Mouse (Mus musculus) kidney, embryonic 16.5 days (tissue): Measurements from ENCODE around the gene Tsg101. TPM values are rescaled to one million over a fixed set of nuclear protein-coding genes. Genes with fewer than 3 reads are reported as not detected.

ENCODE experiments used
- ATAC-seq: fragments of 200-750 bp; cut with Nextera tagmentation; 2 replicates; pipeline ENCODE4 v1.8.0; 2017; ENCODE audit warnings: moderate TSS enrichment; ENCODE audit not compliant: low FRiP score, low TSS enrichment
- H3K27ac ChIP-seq: fragments of 300-500 bp; sonication (generic); 2 replicates; pipeline ENCODE4 v1.5.1; 2014; ENCODE audit warnings: low read length
- H3K27me3 ChIP-seq: fragments of 300-500 bp; sonication (generic); 2 replicates; pipeline ENCODE4 v1.6.1; 2014; ENCODE audit warnings: low read length, control low read depth, mixed read lengths; ENCODE audit not compliant: insufficient read depth
- H3K36me3 ChIP-seq: fragments of 300-500 bp; sonication (generic); 2 replicates; pipeline ENCODE4 v1.6.1; 2014; ENCODE audit warnings: low read length, control low read depth, mixed read lengths; ENCODE audit not compliant: insufficient read depth
- H3K4me1 ChIP-seq: fragments of 300-500 bp; sonication (generic); 2 replicates; pipeline ENCODE4 v1.6.1; 2014; ENCODE audit warnings: low read length, control low read depth, mixed read lengths; ENCODE audit not compliant: insufficient read depth
- H3K4me2 ChIP-seq: fragments of 300-500 bp; sonication (generic); replicated peaks from 2 replicates; pipeline ENCODE4 v1.6.1; 2014; ENCODE audit warnings: low read depth, low read length
- H3K4me3 ChIP-seq: fragments of 300-500 bp; sonication (generic); 2 replicates; pipeline ENCODE4 v1.5.1; 2014; ENCODE audit warnings: mild to moderate bottlenecking, low read length
- H3K9ac ChIP-seq: fragments of 300-500 bp; sonication (generic); replicated peaks from 2 replicates; pipeline ENCODE4 v1.6.1; 2014; ENCODE audit warnings: low read length
- H3K9me3 ChIP-seq: fragments of 300-500 bp; sonication (generic); 2 replicates; pipeline ENCODE4 v1.6.1; 2016; ENCODE audit warnings: low read length, control low read depth
- WGBS: fragments of 180-500 bp; shearing (Covaris S2); extraction: QIAGEN DNeasy Blood & Tissue Kit; methylation state at CpG from one replicate; pipeline ENCODE4 v1.1.7; 2014; 5-methylcytosine and 5-hydroxymethylcytosine counted together
- polyA plus RNA-seq: library from polyadenylated mRNA; unstranded; fragments of >200 nt; fragmentation: Nextera tagmentation; extraction: Ambion mirVana; gene quantifications from 2 replicates; pipeline ENCODE4 v1.2.1, GENCODE M21; 2015

Tsg101 gene
- polyA plus RNA-seq, 1 experiment from 2014 or later: 163 TPM

- no peak for ATAC-seq
Measured at GRCm38 (mm10) chr7:46880992-46881391, 38.8 kb downstream of the Tsg101 start.

GRCm38 (mm10) chr7:46879851-46880250 is 39.9 kb downstream of the Tsg101 start:
- H3K27ac ChIP-seq: no peak overlapping the region
- H3K4me3 ChIP-seq: no peak overlapping the region
- H3K9ac ChIP-seq: no peak overlapping the region
- 95% methylated on average over 5 of the region's 5 CpGs for WGBS
- H3K36me3 ChIP-seq: peaks cover 6% of the 10 kb centered on the region
- H3K4me2 ChIP-seq: no peak overlapping the region
- H3K4me1 ChIP-seq: no peaks in the 10 kb centered on the region
- H3K9me3 ChIP-seq: no peaks in the 10 kb centered on the region
- H3K27me3 ChIP-seq: no peaks in the 10 kb centered on the region
- no peak for ATAC-seq

More at GRCm38 (mm10) chr7:46880992-46881391, 38.8 kb downstream of the Tsg101 start:
- Histone ChIP-seq H3K36me3 (peaks cover 16% of the 10 kb centered on the region), H3K4me3 (no peak overlapping the region), H3K4me1 (no peaks in the 10 kb centered on the region), H3K27ac (no peak overlapping the region), H3K9me3 (no peaks in the 10 kb centered on the region), H3K9ac (no peak overlapping the region), H3K4me2 (no peak overlapping the region), H3K27me3 (no peaks in the 10 kb centered on the region)
- WGBS: 89% methylated on average over 2 of the region's 2 CpGs

GRCm38 (mm10) chr7:46877255-46877654 is 42.5 kb downstream of the Tsg101 start:
- Histone ChIP-seq H3K4me1 (no peaks in the 10 kb centered on the region), H3K27ac (no peak overlapping the region), H3K27me3 (no peaks in the 10 kb centered on the region), H3K4me3 (no peak overlapping the region), H3K9me3 (no peaks in the 10 kb centered on the region), H3K9ac (no peak overlapping the region), H3K36me3 (no peaks in the 10 kb centered on the region), H3K4me2 (no peak overlapping the region)
- ATAC-seq: no peak
- 85% methylated on average over 6 of the region's 6 CpGs for WGBS

DNA sequence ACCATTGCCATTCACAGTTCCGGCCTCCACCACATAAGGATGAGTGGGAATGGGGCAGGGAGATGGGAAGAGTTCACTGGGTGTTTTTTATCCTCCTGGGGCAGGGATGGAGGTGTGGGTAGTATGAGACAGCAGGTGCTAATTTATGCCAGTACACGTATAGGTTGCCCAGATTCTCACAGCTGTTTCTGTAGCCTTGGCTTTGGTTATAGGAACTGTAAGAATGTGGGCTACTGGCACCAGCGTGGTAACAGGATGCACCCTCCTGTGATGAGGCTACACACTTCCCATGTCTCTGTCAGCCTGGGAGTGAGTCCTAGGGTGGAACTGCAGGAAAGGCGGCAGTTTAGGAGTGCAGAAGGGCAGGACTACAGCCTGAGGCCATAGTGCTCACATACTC is 42.9 kb downstream of the Tsg101 start:
- H3K9ac ChIP-seq: no peak overlapping the region
- H3K27me3 ChIP-seq: no peaks in the 10 kb centered on the region
- 69% methylated on average over 4 of the region's 4 CpGs for WGBS
- H3K9me3 ChIP-seq: no peaks in the 10 kb centered on the region
- no peak overlapping the region for H3K4me3 ChIP-seq
- H3K4me2 ChIP-seq: no peak overlapping the region
- no peak for ATAC-seq
- no peaks in the 10 kb centered on the region for H3K4me1 ChIP-seq
- no peaks in the 10 kb centered on the region for H3K36me3 ChIP-seq
- H3K27ac ChIP-seq: no peak overlapping the region

- H3K9me3 ChIP-seq: no peaks in the 10 kb centered on the region
- H3K27ac ChIP-seq: no peak overlapping the region
- 73% methylated on average over 4 of the region's 4 CpGs for WGBS
- no peaks in the 10 kb centered on the region for H3K27me3 ChIP-seq
- no peaks in the 10 kb centered on the region for H3K36me3 ChIP-seq
- no peak overlapping the region for H3K4me2 ChIP-seq
- no peaks in the 10 kb centered on the region for H3K4me1 ChIP-seq
- H3K9ac ChIP-seq: no peak overlapping the region
- no peak overlapping the region for H3K4me3 ChIP-seq
- ATAC-seq: no peak
Measured at GRCm38 (mm10) chr7:46871988-46872387, 47.8 kb downstream of the Tsg101 start.

GRCm38 (mm10) chr7:46860996-46861395 is 58.8 kb downstream of the Tsg101 start, which contains the start of gene Ldhc:
Ldhc (plus strand) TSS chr7:46861203.
- H3K27me3 ChIP-seq: no peaks in the 10 kb centered on the region
- no peak within 1 kb of the TSS for H3K9ac ChIP-seq
- H3K36me3 ChIP-seq: peaks cover 3% of the 10 kb centered on the region; the same call in 1 of the 2 replicates
- 38% methylated on average over 10 of the region's 10 CpGs for WGBS
- H3K4me1 ChIP-seq: no peaks in the 10 kb centered on the region
- H3K4me2 ChIP-seq: no peak within 1 kb of the TSS
- no peak within 1 kb of the TSS for H3K27ac ChIP-seq
- no peak for ATAC-seq
- no peak within 1 kb of the TSS for H3K4me3 ChIP-seq
- no peaks in the 10 kb centered on the region for H3K9me3 ChIP-seq

GRCm38 (mm10) chr7:46859031-46859430 is 60.7 kb downstream of the Tsg101 start:
- no peaks in the 10 kb centered on the region for H3K27me3 ChIP-seq
- WGBS: 52% methylated on average over 6 of the region's 6 CpGs
- no peaks in the 10 kb centered on the region for H3K9me3 ChIP-seq
- H3K36me3 ChIP-seq: peaks cover 23% of the 10 kb centered on the region
- no peak overlapping the region for H3K4me3 ChIP-seq
- no peak overlapping the region for H3K27ac ChIP-seq
- no peak for ATAC-seq
- H3K4me2 ChIP-seq: no peak overlapping the region
- no peaks in the 10 kb centered on the region for H3K4me1 ChIP-seq
- no peak overlapping the region for H3K9ac ChIP-seq

DNA sequence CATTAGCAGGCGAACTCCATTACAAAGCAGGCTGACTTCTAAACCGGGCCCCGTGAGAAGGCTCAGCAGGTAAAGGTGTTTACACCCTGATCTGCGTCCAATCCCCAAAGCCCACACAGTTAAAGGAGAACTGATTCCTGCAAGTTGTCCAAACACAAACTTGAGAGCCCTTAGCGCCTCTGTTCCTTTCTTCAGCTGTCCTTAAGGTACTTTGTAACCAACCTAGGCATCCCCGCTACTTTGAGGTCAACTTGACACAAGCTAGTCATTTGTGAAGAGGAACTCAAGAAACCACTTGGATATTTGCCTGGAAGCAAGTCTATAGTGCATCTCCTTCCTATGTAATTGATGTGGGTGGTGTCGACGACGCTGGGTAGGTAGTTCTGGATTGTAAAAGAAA is 62.3 kb downstream of the Tsg101 start:
- 80% methylated on average over 9 of the region's 9 CpGs for WGBS
- Histone ChIP-seq H3K4me1 (no peaks in the 10 kb centered on the region), H3K27me3 (no peaks in the 10 kb centered on the region), H3K4me2 (no peak overlapping the region), H3K27ac (no peak overlapping the region), H3K4me3 (no peak overlapping the region), H3K9ac (no peak overlapping the region), H3K9me3 (no peaks in the 10 kb centered on the region), H3K36me3 (peaks cover 37% of the 10 kb centered on the region)
- no peak for ATAC-seq

DNA sequence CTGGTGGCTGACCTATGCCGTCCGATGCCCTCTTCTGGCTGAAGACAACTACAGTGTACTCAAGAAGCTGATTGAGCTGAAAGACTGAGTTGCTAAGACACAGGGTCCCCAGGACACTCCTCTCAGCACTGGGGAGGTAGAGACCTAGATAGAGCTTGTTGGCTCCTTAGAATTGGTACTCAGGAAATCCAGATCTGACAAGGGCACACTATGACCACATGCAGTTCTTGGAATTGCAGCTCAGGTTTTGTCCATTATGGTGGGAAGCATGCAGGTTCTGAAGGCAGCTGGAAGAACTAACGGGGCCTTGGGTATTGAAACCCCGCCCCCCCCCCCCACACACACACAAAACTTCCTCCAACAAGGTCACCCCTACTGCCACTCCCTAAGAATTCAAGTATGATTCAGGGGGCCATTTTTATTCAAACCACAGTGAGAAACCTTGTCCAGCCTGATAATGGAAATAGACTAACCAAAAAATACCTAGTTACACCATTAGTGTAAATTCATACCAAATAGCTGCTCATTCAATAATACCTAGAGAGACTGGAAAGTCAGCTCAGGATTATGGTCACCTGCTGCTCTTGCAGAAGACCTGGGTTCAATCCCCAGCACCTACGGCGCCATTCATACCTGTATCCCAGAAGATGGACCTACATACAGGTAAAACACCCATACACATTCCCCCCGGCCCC is 63.8 kb downstream of the Tsg101 start:
- no peak for ATAC-seq
- 71% methylated on average over 7 of the region's 7 CpGs for WGBS
- Histone ChIP-seq H3K27ac (no peak overlapping the region), H3K9me3 (no peaks in the 10 kb centered on the region), H3K4me2 (no peak overlapping the region), H3K4me3 (no peak overlapping the region), H3K9ac (no peak overlapping the region), H3K36me3 (peaks cover 49% of the 10 kb centered on the region), H3K4me1 (no peaks in the 10 kb centered on the region), H3K27me3 (no peaks in the 10 kb centered on the region)

- H3K27me3 ChIP-seq: no peaks in the 10 kb centered on the region
- WGBS: 87% methylated on average over 9 of the region's 9 CpGs
Measured at GRCm38 (mm10) chr7:46853365-46853764, 66.4 kb downstream of the Tsg101 start.

More at GRCm38 (mm10) chr7:46853365-46853764, 66.4 kb downstream of the Tsg101 start:
- Histone ChIP-seq H3K4me1 (no peaks in the 10 kb centered on the region), H3K27ac (no peak overlapping the region), H3K36me3 (peaks cover 74% of the 10 kb centered on the region), H3K9ac (no peak overlapping the region), H3K9me3 (no peaks in the 10 kb centered on the region), H3K4me3 (no peak overlapping the region), H3K4me2 (no peak overlapping the region)
- ATAC-seq: no peak
